8 mouse cellular contexts compared by ENCODE assay signal in genomic region chr9:21427773-21428172, GRCm38 (mm10). TPM values are rescaled to one million over a fixed set of nuclear protein-coding genes. Genes with fewer than 3 reads are reported as not detected.
A peak's percentile ranks its signal among the peaks of the same experiment; 100 is the strongest.
DNase-seq lines count a peak whose midpoint lies in the region; ATAC-seq and TF ChIP-seq lines count a peak whose summit lies in the region.
"Had no signal": no experiment of that assay in that cellular context is flagged by ENCODE, and none has a peak within 500 bp of the region (broad histone marks: within the 10 kb centered on the region; RNA-seq: fewer than 3 reads in every experiment).

No protein-coding gene starts in this region.

- peak; percentile 90 for DNase-seq in kidney, adult 2 months
- peak; percentile 53 for DNase-seq in brain, adult 2 months (ENCODE audit: low read depth, low spot score)
- peak; percentile 73 to 81 for DNase-seq in cerebellum, postnatal 14 days
- DNase-seq in heart, postnatal 4 days: peak; percentile 49
- no peak for DNase-seq in right cerebral cortex, postnatal 10 days (ENCODE audit: low spot score in 2 of 2)
- no peak for DNase-seq in right cerebral cortex, postnatal 14 days

- no peak overlapping the region for H3K4me2 ChIP-seq in kidney, embryonic 16.5 days (replicated peaks; ENCODE audit: low read depth, low read length)
- H3K4me2 ChIP-seq: hindbrain, embryonic 12.5 days had no signal

- H3K27me3 ChIP-seq in kidney, adult 2 months (replicated peaks; ENCODE audit: control insufficient read depth, insufficient read depth, low read length): no peaks in the 10 kb centered on the region
- H3K27me3 ChIP-seq in kidney, embryonic 16.5 days (ENCODE audit: insufficient read depth, low read length): no peaks in the 10 kb centered on the region
- H3K27me3 ChIP-seq: hindbrain, embryonic 12.5 days had no signal

- no peak overlapping the region for H3K4me3 ChIP-seq in kidney, adult 2 months (ENCODE audit: insufficient read depth, low read depth, low read length)
- H3K4me3 ChIP-seq in kidney, embryonic 16.5 days (ENCODE audit: low read length): no peak overlapping the region
- H3K4me3 ChIP-seq: hindbrain, embryonic 12.5 days had no signal

- no peak for TF ChIP-seq POLR2A in kidney, adult 2 months (IDR thresholded peaks at IDR 0.05; ENCODE audit: low read depth, low read length)

- H3K27ac ChIP-seq in kidney, adult 2 months (ENCODE audit: insufficient read depth, low read depth, low read length): peak overlapping the region; percentile 55
- no peak overlapping the region for H3K27ac ChIP-seq in kidney, embryonic 16.5 days (ENCODE audit: low read length)
- H3K27ac ChIP-seq: hindbrain, embryonic 12.5 days had no signal

- no peak overlapping the region for H3K9ac ChIP-seq in kidney, embryonic 16.5 days (replicated peaks; ENCODE audit: low read length)
- H3K9ac ChIP-seq: hindbrain, embryonic 12.5 days had no signal

- no peaks in the 10 kb centered on the region for H3K36me3 ChIP-seq in kidney, adult 2 months (ENCODE audit: control insufficient read depth, insufficient read depth, low read length)
- H3K36me3 ChIP-seq in kidney, embryonic 16.5 days (ENCODE audit: insufficient read depth, low read length): no peaks in the 10 kb centered on the region
- H3K36me3 ChIP-seq: hindbrain, embryonic 12.5 days had no signal

- H3K4me1 ChIP-seq in kidney, adult 2 months (ENCODE audit: control insufficient read depth, insufficient read depth, low read length): peaks cover 48% of the 10 kb centered on the region
- peaks cover 34% of the 10 kb centered on the region for H3K4me1 ChIP-seq in kidney, embryonic 16.5 days (ENCODE audit: insufficient read depth, low read length)

- no peak for TF ChIP-seq CTCF in kidney, adult 2 months (conservative IDR thresholded peaks at IDR 0.05; ENCODE audit: insufficient read depth, insufficient read length, low read depth, low read length)

- 19% methylated on average over 2 of the region's 2 CpGs for WGBS in kidney, adult 2 months
- 82% methylated on average over 2 of the region's 2 CpGs for WGBS in kidney, embryonic 16.5 days

- H3K9me3 ChIP-seq in kidney, embryonic 16.5 days (ENCODE audit: low read length): no peaks in the 10 kb centered on the region
- H3K9me3 ChIP-seq: hindbrain, embryonic 12.5 days had no signal

- ATAC-seq in kidney, embryonic 16.5 days (ENCODE audit: low FRiP score, low TSS enrichment): no peak

RNA-seq across cellular contexts. Expression of gene Dnm2, which starts 3.1 kb away (rescaled TPM):
- polyA plus RNA-seq in kidney, adult 2 months (2012; rRNA removed): 101 and 118 TPM in 2 replicates
- polyA plus RNA-seq in kidney, embryonic 16.5 days (2015; fragmentation: Nextera tagmentation; extraction: Ambion mirVana): 85.7 and 92.4 TPM in 2 replicates
- 10 to 100 TPM; 83.9 to 86.7 TPM for total RNA-seq in heart, postnatal 4 days (2021)

RNA-seq across cellular contexts. Expression of gene Qtrt1, which starts 16.1 kb away (rescaled TPM):
- polyA plus RNA-seq in kidney, adult 2 months (2012; rRNA removed): 23.7 and 25.2 TPM in 2 replicates
- polyA plus RNA-seq in kidney, embryonic 16.5 days (2015; fragmentation: Nextera tagmentation; extraction: Ambion mirVana): 62.8 and 64.5 TPM in 2 replicates
- 10 to 100 TPM; 11.3 to 13.3 TPM for total RNA-seq in heart, postnatal 4 days (2021)

Comparison
In these comparisons a context has a peak if more than half of its experiments do, and no peak if none do; other contexts are left out.
1. DNase-seq: peak in kidney, adult 2 months (single experiment), brain, adult 2 months (single experiment), cerebellum, postnatal 14 days (2 of 2) and heart, postnatal 4 days (single experiment); none in right cerebral cortex, postnatal 10 days (0 of 2) and right cerebral cortex, postnatal 14 days (single experiment).